Mouse (Mus musculus) right cerebral cortex, adult 2 months (tissue): ENCODE measurements at regions not wholly inside any gene's neighbourhood (a gene's known extent, or its start where the extent isn't known, plus 50 kb on each side); places are given as distances from the start of the nearest gene placed in this dataset.
"Not testable (repeated sequence)": the region's sequence is repeated elsewhere in the genome, so short reads cannot be mapped to it uniquely, and the experiment has no call there.

ENCODE experiments used
- DNase-seq, 2 experiments: peaks; one replicate each; pipeline ENCODE4 v3.0.0; 2021 to 2022; ENCODE audit warnings: low spot score in 2 of 2

GRCm38 (mm10) chr3:16533643-16534042 lies 527.4 kb upstream of the Gm5150 start:
- DNase-seq: no peak

DNA sequence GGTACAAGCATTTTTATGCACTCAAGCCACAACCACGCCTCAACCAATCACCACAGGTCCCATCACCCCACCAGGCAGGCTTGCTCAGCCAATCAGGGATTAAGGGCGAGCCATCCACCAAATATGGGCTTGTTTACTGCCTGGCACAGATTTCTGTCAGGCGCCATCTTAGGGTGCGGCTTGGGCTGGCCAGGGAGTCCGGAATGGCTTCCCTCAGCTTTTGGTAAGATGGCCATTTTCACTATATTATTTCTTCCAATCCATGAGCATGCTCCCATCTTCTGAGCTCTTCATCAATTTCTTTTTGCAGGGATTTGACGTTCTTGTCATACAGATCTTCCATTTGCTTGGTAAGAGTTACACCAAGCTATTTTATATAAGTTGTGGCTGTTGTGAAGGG lies 521.3 kb upstream of the Gm5150 start:
- not testable (repeated sequence) for DNase-seq

GRCm38 (mm10) chr3:16488431-16488830 lies 482.2 kb upstream of the Gm5150 start:
- not testable (repeated sequence) for DNase-seq

DNA sequence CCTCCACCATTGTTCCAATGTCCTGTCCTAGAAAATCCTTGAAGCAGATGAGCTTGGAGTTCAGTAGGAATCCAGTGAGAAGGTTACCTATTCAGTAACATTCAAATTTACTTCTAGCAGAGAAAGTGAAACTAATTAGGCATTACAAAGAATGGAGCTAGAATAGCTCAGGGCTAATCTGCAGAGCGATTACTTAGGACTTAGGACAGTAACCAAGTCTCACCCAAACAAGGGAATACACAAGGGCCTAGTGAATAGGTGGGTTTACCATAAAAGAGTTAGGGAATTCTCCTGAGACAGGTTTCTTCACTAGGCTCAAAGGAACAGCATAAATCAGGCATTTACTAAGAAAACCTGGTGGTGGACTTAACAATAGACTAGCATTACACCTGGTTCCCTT lies 476.5 kb upstream of the Gm5150 start:
- DNase-seq: no peak

DNA sequence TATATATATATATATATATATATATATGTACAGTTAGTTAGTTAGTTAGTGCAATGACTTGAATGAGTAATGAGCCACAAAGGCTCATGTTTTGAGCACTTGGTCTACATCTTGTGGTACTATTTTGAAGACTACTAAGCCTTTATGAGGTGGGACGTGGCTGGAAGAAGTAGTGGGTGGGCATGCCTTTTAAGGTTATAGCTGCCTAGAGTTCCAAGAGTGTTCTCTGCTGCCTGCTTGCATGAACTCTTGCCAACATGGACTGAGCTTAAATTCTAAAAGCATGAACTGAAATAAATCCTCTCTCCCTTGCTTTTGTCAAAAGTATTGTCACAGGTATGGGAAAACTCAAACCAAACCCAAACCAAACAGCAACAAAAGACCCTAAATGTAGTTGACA lies 465.1 kb upstream of the Gm5150 start:
- no peak for DNase-seq

DNA sequence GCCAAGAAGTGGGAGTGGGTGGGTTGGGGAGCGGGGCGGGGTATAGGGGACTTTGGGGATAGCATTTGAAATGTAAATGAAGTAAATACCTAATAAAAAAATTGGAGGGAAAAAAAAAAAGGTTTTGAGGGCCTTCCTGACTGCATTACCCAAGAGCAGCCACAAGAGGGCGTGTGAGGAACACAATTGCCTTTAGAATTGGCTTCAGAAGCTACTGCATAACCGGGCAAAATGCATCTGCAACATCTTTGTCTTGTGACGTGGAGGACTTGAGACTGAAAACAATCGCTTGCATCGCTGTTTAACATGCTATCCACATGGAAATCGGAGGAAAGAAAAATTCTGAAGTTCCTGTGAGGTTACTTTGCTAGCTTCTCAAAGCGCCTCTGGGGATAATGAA lies 460.2 kb upstream of the Gm5150 start:
- DNase-seq: peak; percentile 77 to 82

GRCm38 (mm10) chr3:16465357-16465756 lies 459.1 kb upstream of the Gm5150 start:
- DNase-seq: no peak

DNA sequence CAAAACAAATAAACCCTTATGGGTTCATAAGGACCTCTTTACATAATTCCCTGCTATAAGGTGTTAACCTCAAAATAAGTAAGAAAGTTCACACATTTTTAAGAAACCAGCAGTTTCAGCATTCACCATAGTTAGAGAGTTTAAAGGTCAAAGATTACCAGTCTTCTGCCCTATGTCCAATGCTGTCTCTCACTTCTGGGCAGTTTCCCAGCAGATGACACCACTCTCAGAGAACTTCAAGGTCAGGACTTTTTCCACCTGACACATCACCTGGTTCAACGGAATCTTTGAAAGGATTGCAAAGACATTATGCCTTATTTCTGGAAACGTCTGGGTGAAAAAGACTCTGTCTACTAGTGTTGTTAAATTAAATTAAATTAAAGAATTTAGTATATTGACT lies 458.1 kb upstream of the Gm5150 start:
- no peak for DNase-seq

DNA sequence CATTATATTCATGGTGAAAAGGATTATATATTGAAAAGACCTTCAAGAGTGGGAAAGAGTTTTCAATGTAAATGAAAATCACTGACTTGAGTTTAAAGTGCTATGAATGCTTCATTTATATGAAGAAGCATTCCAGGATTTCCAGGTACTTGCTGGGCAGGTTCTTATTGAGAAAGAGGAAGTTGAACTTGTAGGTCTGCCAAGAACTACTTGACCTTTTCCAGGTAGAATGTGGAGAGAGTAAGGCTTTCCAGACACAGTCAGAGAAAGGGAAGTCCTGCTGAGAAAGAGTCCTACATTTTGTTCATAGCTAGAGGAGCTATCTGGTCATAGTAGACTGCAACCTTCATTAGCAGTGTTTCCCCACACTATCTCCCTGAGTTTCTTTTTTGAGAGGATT lies 426.8 kb upstream of the Gm5150 start:
- DNase-seq: no peak

DNA sequence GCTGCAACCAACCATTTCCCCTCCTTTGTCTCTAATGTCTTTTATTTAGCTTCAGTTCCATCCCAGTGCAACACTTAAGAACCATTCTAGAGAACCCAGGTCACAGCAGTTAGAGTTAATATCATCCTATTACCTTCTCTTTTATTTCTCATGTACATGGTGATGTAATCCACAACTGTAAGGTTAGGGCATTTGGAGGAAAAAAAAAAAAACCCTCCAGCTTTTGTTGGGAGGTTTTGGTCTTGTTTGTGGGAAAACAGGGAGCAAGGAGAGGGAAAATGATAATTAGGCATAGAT lies 425.5 kb upstream of the Gm5150 start:
- DNase-seq: no peak

- DNase-seq: no peak
These were observed 425.0 kb upstream of the Gm5150 start for GRCm38 (mm10) chr3:16431082-16431818.
